Mouse (Mus musculus): Measurements from ENCODE around the gene Kazn.

- TF ChIP-seq POLR2A (IDR thresholded peaks at IDR 0.05; ENCODE audit: control insufficient read depth, extremely low read depth, insufficient read depth, low read length, poor library complexity) (no peak), CTCF (IDR thresholded peaks at IDR 0.05; ENCODE audit: borderline replicate concordance, control insufficient read depth, extremely low read depth, insufficient read depth, low read length, poor library complexity) (no peak)
Observed at GRCm38 (mm10) chr4:142189960-142190359, 49.2 kb downstream of the Kazn start.
